Mouse (Mus musculus) fibroblast of lung, adult 2 months (primary cell): ENCODE measurements around the gene Myh10.
"Not testable (repeated sequence)": the region's sequence is repeated elsewhere in the genome, so short reads cannot be mapped to it uniquely, and the experiment has no call there.

ENCODE experiments used
- DNase-seq: peaks from one replicate; pipeline ENCODE4 v3.0.0-alpha.2; 2011; ENCODE audit warnings: low read depth

Gene Myh10

GRCm38 (mm10) chr11:68692693-68693446, 1.5 kb downstream of the Myh10 start:
- no peak for DNase-seq

DNA sequence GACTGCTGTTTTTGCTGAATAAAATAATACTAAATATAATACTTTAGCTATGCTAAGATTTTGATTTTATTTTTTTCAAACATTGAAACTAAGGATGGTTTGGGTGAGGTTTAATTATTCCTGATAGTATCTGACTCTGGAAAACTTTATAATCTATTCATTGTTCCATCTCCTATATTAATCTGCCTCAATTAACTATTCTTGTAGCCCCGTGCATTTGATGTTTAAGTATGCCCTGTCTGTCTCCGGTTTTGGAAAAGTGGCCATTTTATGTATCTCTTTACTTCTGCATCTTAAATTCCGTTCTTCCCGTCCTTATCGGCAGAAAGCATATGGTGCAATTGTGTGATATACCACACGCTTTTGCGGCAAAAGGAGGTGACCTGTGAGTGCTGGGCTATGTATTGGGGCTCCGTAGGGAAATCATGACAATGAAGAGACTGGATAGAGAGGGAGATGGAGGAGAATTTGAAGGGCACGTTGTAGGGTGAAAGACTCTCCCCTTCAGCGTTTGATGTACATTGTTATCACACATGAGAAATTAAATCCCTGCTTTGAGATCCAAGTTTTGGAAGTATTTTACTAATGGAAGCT, 2.2 kb downstream of the Myh10 start:
- DNase-seq: no peak

DNA sequence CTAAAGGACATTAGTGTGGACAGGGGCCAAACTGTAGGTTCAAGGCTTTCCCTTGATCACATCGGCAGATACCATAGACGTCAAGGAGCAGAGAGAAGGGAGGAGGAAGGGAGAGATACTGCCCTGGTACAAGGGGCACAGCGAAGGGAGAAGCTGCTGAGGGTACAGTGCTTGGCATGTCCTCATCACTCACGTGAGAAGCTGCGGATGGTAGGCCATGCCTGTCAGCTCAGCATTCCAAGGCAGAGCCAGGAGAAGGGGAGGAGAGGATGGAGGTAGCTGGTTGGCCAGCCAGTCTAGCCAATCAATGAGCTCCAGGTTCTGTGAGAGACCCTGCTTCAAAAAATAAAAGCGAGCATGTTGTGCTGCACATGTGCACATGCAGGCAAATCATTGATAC, 11.0 kb downstream of the Myh10 start:
- no peak for DNase-seq

- no peak for DNase-seq
Measured at GRCm38 (mm10) chr11:68703360-68703759, 12.0 kb downstream of the Myh10 start.

- DNase-seq: no peak
Measured at GRCm38 (mm10) chr11:68704258-68704657, 12.9 kb downstream of the Myh10 start.

GRCm38 (mm10) chr11:68704847-68705246, 13.5 kb downstream of the Myh10 start:
- DNase-seq: no peak

DNA sequence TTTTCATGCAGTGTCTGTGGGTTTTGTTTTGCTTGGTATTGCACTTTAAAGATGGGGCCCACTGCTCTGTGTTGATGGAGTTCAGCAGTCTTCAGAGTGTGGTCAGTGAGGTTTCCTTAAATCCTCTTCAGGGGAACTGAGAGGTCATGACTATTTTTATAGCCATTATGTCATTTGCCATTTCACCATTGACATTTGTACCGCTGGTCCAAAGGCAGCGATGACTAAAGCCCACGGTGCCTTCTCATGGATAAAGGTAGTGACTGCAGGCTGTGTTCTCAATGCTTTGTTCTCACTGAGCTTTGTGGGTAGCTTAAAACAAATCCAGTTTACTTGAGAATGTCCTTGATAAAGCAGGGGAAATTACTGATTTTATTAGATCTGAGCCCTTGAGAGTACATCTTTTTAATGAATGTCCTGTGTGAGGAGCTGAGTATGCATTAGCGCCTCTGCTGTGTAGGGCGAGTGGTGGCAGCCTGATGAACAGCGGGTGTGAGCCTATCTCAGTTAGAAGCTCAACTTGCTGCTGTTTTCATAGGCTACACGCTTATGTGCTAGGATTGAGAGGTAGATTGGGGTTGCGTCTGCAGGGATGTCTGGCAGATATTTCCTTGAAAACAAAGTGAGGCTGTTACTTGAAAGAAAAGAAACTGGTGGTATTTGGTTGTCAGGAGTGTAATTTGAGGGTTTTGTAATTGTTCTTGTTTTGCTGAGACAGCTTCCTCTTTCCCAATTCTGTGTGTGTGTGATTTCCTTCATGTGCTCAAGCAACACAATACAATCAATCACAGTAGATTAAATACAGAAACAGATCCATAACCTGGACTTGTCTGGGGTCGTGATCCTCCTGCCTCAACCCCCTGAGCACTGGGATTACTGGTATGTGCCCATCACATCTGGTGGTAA, 15.4 kb downstream of the Myh10 start:
- no peak for DNase-seq

- DNase-seq: no peak
Measured at GRCm38 (mm10) chr11:68707881-68708582, 16.7 kb downstream of the Myh10 start.

GRCm38 (mm10) chr11:68716167-68716566, 24.8 kb downstream of the Myh10 start:
- no peak for DNase-seq

GRCm38 (mm10) chr11:68717171-68717840, 25.9 kb downstream of the Myh10 start:
- DNase-seq: no peak

DNA sequence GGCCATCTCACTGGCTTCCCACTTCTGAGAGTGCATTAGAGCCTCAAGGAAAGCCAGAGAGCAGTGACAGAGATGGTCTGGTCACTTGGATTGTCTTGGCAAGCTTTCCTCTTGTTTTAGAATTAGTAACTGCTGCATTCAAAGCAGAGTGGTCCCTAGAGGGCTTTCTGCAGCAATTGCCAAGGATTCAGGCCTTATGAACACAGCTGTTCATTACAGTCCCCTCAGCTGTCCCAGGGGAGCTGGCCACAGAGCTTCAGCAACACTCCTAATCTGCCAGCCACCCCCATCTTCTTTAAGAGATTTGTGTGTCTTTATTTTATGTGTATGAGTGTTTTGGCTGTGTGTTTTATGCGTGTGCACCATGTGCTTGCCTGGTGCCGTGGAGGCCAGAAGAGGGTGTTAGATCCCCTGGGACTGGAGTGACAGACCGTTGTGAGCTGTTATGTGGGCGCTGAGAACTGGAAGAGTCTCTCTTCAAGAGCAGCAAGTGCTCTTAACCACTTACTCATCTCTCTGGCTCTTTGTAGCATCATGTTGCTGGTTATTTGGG, 27.8 kb downstream of the Myh10 start:
- no peak for DNase-seq

GRCm38 (mm10) chr11:68719774-68720173, 28.4 kb downstream of the Myh10 start:
- no peak for DNase-seq

- peak; percentile 8 for DNase-seq
Measured at GRCm38 (mm10) chr11:68724117-68724516, 32.8 kb downstream of the Myh10 start.

GRCm38 (mm10) chr11:68728693-68729092, 37.3 kb downstream of the Myh10 start:
- no peak for DNase-seq

DNA sequence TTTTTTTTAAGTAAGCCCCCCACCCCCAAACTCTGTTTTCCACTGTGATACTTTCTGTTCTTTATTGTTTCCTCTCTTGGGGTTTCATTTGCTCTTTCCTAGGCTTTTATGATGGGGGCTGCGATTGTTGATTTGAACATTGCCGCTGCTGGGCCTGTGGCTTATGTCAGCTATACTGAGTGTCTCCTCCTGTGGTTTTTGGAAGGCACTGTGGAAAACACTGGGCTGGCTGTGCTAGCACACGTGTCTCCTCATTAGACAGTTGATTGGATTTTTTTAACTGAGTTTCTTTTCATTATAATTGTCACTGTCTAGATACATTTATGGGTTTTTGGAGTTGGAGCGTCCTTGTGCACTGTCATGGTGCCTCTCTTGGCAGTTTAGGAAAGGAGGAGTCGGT, 39.4 kb downstream of the Myh10 start:
- no peak for DNase-seq

DNA sequence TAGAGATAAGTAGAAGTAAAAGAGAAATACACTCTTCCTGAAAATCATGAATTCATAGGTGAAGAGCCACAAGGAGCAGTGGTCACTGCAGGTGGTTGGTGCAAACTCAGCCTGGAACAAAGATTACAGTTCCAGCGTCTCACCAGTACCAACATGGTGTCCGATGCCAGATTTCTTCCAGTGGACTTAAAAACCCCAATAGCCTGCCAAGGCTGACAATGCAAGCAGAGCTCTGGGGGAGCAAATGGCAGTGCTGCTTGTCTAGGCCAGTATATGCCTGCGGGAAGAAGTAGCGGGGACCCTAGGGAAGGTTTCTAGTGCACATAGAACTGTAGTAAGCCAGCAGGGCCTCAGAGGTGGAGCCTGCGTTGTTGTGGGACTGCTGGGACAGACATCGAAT, 40.7 kb downstream of the Myh10 start:
- no peak for DNase-seq

- not testable (repeated sequence) for DNase-seq
Measured at GRCm38 (mm10) chr11:68733401-68733800, 42.0 kb downstream of the Myh10 start.

DNA sequence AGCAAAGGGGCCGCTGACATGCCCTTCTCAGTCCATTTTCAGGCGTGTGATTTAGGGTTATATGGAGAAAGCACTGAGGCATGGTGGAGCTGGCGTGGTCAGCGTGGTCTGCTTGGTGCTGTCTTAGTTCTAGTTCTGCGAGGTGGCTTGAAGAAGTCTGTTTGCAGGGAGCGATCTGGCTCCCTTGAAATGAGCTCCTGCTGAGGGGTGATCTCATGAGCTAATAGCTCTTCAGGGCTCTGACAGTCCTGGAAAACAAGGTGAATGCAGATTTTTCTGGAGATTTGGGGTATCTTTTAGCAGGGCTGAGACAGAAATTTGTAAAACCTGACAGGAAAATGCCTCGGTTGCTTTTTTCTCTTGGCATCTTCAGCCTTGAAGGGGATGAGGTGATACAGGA, 48.1 kb downstream of the Myh10 start:
- no peak for DNase-seq

DNA sequence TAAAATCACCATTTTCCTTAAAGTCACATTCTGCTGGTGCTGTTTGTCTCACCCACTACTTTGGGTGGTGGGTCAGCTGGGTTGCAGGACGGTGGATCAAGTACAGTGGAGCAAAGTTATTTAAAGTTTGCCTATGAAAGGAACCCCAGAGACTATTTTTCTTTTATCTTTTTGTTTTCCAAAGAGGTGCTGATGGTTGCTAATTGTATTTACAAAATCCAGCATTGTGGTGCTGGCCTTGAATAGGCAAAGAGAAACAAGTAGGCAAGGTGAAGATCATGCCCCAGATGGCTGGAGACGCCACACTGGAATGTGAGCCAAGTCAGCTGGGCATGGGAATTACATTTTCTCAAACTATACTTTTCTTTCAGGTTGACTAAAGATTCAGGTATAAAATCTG, 51.3 kb downstream of the Myh10 start:
- DNase-seq: no peak

GRCm38 (mm10) chr11:68744150-68744549, 52.8 kb downstream of the Myh10 start:
- DNase-seq: no peak
